Mouse (Mus musculus): Measurements from ENCODE around the gene C3.
A peak's percentile ranks its signal among the peaks of the same experiment; 100 is the strongest.

C3 gene

GRCm38 (mm10) chr17:57228014-57228413 is at the start of gene C3:
Gene C3 (minus strand): TSS chr17:57228136.
- DNase-seq, result no peak

- peak; percentile 77 for DNase-seq
Measured at GRCm38 (mm10) chr17:57276634-57277121, 48.7 kb upstream of the C3 start.

GRCm38 (mm10) chr17:57275997-57276351 is 48.0 kb upstream of the C3 start:
- no peak for DNase-seq

GRCm38 (mm10) chr17:57275111-57275996 is 47.4 kb upstream of the C3 start:
- peak; percentile 82 for DNase-seq

- no peak for DNase-seq
Measured at GRCm38 (mm10) chr17:57274686-57275085, 46.8 kb upstream of the C3 start.

GRCm38 (mm10) chr17:57273846-57274245 is 45.9 kb upstream of the C3 start:
- DNase-seq, result no peak

- no peak for DNase-seq
Measured at GRCm38 (mm10) chr17:57271301-57271700, 43.4 kb upstream of the C3 start.

GRCm38 (mm10) chr17:57267556-57268126 is 39.7 kb upstream of the C3 start:
- no peak for DNase-seq

- peak; percentile 64 for DNase-seq
Measured at GRCm38 (mm10) chr17:57264972-57265945, 37.3 kb upstream of the C3 start.

- DNase-seq, result no peak
Measured at GRCm38 (mm10) chr17:57264164-57264563, 36.2 kb upstream of the C3 start.

- no peak for DNase-seq
Measured at GRCm38 (mm10) chr17:57262901-57263550, 35.1 kb upstream of the C3 start.

GRCm38 (mm10) chr17:57261796-57262195 is 33.9 kb upstream of the C3 start:
- no peak for DNase-seq

GRCm38 (mm10) chr17:57261286-57261685 is 33.4 kb upstream of the C3 start:
- no peak for DNase-seq

- DNase-seq, result no peak
Measured at GRCm38 (mm10) chr17:57260351-57260750, 32.4 kb upstream of the C3 start.

- DNase-seq, result no peak
Measured at GRCm38 (mm10) chr17:57259742-57260141, 31.8 kb upstream of the C3 start.

GRCm38 (mm10) chr17:57258191-57258590 is 30.3 kb upstream of the C3 start:
- DNase-seq, result no peak

- DNase-seq, result no peak
Measured at GRCm38 (mm10) chr17:57256921-57257485, 29.1 kb upstream of the C3 start.

- no peak for DNase-seq
Measured at GRCm38 (mm10) chr17:57255354-57255753, 27.4 kb upstream of the C3 start.

- DNase-seq, result no peak
Measured at GRCm38 (mm10) chr17:57253306-57253705, 25.4 kb upstream of the C3 start.

GRCm38 (mm10) chr17:57251431-57251830 is 23.5 kb upstream of the C3 start:
- no peak for DNase-seq

- DNase-seq, result peak; percentile 55
Measured at GRCm38 (mm10) chr17:57250461-57251160, 22.7 kb upstream of the C3 start.
